Mouse (Mus musculus) adipocyte (in vitro differentiated cells): ENCODE data around the gene Slc9a5.

Experiments
- DNase-seq: peaks from one replicate; pipeline ENCODE4 v3.0.0-alpha.2; 2016; ENCODE audit warnings: low spot score

The Slc9a5 gene

DNA sequence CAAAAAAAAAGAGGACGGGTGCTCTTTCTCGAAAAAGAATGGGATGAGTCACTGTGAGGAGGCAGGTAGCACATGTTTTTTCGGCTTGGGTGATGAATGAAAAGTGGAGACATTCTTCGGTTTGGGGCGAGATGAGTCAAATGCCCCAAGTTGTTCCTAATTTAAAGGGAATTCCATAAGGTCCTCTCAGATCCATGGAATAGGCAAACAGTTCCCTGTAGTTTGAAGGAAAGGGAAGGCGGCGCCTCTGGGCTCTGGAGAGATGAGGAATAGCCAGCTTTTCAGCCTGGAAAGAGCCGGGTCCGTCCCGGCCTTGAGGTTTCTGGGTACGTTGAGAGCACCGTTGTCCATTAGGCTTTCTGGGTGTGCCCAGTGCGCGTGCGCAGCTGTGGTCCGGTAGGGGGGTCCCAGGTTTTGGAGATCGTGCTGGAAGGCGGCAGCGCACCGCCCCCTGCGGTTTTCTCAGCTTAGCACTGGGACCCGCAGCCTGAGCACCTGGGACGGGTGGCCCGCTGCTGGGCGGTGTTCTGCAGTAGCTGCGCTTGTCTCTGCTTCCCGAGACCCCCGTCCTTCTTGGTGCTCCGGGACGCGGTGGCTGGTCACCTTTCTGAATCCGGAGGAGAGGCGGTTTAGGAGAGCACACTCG lies at the start of gene Slc9a5:
Slc9a5 (plus strand) TSS at position 394 of the 646 bp plus-strand sequence.
- peak; percentile 45 for DNase-seq

DNA sequence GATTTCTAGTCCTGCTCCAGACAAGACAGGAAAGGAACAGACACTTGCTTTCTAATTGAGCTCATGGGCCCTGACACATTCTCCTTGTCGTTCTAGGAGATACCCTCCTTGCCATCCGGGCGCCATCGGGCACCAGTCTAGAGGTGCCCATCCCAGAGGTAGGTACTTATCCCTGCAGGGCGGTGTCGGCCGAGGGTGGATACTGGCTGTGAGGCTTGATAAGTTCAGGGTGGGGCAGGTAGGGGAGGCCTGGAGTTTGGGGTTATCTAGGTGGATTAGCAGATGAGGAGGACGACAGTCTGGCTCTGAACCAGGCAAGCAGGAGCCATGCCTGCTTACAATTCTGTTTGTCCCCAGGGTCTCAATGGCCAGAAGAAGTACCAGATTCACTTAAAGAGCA lies 48.7 kb upstream of the Slc9a5 start:
- no peak for DNase-seq

GRCm38 (mm10) chr8:105303396-105303795 lies 45.2 kb upstream of the Slc9a5 start:
- DNase-seq, result no peak

DNA sequence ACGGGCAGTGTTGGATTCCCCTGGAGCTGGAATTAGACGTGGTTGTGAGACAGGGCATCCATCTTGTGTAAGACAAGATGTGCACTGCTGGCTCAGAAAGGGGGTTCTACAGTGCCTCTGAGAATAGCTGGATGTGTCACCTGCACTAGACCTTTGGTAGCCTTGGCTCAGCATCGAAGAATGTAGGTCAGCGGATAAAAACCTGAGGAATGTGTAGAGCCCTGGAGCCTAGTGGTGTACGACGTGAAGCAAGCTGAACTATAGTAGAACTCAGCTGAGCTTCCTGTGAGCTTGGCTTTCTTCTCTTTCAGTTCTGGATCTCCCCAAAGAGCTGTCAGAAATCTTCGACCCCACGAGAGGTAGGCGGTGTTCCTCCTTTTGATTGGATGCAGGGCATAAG lies 44.8 kb upstream of the Slc9a5 start:
- DNase-seq, result no peak

GRCm38 (mm10) chr8:105304325-105305210 lies 44.1 kb upstream of the Slc9a5 start:
- DNase-seq, result peak; percentile 76

DNA sequence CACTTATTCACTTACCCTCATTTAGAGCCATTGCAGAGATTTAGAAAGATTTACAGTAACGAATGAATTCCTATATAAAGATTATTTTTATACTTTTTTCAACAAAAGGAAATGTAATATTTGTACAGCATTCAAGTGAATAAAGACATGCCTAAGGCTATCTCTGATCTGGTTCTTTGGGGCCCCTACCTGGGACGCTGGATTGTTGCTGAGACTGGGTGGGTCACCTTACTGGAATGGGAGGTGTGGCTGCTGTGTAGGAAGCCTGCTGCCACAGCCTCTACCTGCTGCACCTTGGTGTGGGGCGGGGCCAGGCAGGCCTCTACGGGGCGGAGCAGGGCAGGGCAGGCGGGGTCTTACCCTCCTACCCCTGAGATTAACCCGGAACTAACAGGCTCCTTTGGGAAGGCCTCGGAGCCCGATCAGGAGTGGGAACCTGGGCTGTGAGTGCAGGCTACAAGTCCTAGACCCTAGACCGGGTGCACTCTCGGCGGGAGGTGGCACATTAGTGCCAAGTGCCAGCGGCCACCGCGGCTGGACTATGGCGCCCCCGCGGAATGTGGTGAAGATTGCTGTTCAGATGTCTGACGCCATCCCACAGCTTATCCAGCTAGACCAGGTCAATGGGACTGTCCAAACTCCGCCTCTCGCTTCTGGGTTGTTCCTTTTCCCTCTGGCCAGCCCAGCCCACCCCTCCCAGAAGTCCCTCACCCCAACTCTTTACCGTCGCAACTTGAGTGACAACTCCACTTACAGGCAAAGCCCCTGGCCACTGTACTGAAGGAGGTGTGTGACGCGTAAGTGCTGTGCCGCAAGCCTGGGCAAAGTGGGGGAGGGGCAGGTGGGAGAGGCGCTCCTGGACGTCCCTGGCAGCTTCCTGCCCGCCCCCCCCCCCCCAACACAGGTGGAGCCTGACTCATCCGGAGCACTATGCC lies 43.2 kb upstream of the Slc9a5 start, which contains the start of gene Elmo3:
Elmo3 (plus strand) TSS at position 391 of the 935 bp plus-strand sequence.
- DNase-seq, result no peak

- DNase-seq, result no peak
Measured at GRCm38 (mm10) chr8:105306146-105306691, 42.4 kb upstream of the Slc9a5 start.

DNA sequence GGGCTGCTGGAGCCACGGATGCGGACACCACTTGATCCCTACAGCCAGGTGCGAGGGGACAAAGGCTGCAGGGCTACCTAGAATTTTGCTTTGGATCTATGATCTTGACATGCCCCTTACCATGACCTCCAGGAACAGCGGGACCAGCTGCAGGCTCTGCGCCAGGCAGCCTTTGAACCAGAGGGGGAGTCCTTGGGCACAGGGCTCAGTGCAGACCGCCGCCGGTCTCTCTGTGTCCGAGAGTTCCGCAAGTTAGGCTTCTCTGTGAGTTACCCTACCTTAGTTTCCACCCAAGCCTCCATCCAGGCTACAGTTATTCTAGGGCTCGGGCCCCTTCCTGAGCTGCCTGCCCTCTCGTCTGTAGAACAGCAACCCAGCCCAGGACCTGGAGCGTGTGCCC lies 41.0 kb upstream of the Slc9a5 start:
- no peak for DNase-seq

DNA sequence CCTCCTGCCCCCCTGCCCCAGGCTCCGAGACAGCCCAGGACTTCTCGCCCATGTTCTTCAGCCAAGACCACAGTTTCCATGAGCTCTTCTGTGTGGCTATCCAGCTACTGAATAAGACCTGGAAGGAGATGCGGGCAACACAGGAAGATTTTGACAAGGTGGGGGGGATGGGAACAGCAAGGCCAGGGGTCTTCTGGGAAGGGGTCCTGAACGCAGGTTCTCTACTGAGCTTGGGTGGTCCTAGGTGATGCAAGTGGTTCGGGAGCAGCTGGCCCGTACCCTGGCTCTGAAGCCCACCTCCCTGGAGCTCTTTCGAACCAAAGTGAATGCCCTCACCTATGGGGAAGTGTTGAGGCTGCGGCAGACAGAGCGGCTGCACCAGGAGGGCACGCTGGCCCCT lies 40.2 kb upstream of the Slc9a5 start:
- DNase-seq, result no peak

DNA sequence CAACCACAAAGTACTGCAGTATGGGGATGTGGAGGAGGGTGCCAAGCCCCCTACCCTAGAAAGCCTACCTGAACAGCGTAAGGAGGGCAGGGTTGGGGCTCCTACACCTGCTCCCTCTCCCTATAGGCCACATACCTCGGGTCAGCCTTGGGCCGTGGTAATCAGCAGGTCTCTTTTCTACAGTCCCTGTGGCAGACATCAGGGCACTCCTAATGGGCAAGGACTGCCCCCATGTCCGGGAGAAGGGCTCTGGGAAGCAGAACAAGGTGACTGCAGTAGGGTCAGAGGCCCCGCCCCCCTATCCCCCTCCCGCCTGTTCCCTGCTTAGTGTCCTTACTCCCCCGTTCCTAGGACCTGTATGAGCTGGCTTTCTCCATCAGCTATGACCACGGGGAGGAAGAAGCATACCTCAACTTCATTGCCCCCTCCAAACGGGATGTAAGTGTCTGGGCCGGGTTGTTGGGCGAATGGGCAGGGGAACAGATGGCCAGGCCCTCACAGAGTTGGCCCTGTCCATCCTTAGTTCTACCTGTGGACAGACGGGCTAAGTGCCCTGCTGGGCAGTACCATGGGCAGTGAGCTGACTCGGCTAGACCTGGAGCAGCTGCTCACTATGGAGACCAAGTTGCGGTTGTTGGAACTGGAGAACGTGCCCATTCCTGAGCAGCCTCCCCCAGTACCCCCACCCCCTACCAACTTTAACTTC lies 39.3 kb upstream of the Slc9a5 start:
- no peak for DNase-seq

- no peak for DNase-seq
Measured at GRCm38 (mm10) chr8:105310118-105310517, 38.5 kb upstream of the Slc9a5 start.

GRCm38 (mm10) chr8:105311718-105312117 lies 36.9 kb upstream of the Slc9a5 start:
- no peak for DNase-seq

GRCm38 (mm10) chr8:105312891-105313481 lies 35.7 kb upstream of the Slc9a5 start:
- no peak for DNase-seq

DNA sequence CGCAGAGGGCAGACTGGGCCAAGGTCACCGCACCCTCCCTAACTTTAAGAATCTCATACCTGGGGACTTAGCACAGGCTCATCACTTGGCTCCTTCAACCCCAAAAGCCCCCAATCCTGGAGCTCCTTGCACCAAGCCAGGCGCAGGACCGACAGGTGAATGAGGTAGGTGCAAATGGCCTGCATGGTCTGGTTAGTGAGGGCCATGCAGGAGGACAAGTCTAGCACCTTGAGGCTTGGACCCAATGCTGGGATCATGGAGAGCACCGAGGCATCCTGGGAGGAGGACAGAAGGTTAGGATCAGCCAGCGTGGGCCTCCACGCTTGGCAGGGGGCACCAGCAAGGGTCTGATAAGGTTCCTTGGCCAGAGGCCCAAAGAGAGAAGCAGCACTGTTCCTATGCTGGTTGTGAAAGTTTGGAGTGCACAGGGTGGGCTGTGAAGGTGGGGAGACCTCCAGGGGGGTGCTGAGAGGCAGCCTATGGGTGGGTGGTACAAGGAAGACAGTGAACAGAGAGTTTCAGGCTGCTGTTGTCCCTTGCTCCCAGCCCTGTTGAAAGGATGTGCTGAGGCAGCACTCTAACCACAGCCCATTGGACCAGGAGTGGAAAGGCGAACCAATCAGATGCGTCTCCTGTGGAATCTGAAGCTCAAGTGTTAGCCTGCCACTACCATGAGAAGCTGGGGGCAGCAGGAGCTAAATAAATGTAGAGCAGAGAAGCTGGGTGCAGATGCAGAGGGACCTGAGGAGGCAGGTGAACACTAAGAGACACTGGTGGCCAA lies 34.8 kb upstream of the Slc9a5 start:
- DNase-seq, result no peak

DNA sequence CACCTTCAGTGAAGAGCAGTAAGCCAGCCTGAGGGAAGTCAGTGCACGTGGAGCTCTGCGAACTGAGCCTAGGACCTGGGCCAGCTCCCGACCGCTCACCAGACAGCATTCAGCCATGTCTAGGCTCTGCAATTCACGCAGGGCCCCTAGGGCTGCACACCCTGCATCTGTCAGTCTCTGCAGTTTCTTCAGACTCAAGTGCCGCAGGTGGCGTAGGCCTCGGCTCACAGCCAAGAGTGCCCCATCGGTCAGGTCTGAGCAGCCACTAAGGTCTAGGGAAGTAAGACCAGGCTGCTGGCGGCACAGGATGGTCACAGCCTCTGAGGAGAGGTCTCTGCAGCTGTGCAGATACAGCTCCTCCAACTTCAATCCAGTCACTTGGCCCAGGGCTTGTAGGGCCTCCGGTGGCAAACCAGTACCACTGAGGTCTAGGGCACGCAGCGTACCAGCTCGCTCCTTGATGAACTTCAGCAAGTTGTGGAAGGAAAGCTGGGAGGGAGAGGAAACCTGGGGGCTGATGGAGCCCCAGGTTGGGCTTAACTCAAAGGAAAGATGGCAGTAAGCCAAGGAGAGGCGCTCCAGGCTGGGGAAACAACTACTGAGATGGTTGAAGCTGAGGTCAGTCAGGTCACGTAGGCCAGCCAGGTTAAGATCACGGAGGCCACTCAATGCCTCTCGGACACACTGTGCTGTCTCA lies 33.4 kb upstream of the Slc9a5 start:
- DNase-seq, result no peak

GRCm38 (mm10) chr8:105317941-105318340 lies 30.7 kb upstream of the Slc9a5 start:
- DNase-seq, result no peak

DNA sequence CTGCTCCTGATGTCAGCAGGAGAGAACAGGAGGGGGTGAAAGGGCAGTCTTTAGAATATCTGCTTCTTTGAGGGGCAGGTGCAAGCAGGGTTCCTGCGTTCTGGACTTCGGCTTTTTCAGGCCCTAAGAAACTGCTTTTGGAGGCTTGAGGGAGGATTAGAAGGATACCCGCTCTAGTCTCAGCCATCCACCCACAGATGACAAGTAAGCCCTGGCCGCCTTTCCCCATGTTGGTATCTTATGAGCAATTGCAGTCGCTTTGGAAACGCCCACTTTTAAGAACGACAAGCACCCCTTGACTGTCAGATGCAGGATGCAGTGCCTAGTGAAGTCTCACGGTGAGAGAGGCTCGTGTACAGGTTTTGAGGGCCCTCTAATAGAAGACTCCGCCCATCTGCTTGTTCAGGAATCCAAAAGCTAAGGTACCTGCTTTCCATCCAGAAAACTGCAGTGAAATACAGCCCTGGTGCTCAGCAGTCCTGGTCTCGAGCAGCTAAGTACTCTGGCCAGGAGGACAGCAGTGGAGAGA lies 29.9 kb upstream of the Slc9a5 start:
- no peak for DNase-seq

DNA sequence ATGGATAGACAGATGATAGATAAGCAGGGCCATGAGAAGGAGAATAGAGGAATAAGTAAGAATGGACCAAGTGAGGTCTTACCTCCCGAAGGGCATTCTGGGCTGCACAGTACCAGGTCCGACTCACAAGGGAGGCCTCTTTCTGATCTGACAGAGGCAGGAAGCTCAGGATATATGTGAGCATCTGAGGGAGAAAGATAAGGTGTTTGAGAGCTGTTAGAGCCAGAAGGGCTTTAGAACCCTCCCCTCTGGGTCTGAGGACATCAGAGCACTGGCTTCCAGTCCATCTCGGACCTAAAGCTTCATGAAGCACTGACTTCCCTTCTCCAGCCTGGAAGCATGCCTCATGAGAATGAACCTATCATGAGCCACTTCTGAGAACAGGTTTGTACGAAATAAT lies 25.5 kb upstream of the Slc9a5 start:
- DNase-seq, result no peak

DNA sequence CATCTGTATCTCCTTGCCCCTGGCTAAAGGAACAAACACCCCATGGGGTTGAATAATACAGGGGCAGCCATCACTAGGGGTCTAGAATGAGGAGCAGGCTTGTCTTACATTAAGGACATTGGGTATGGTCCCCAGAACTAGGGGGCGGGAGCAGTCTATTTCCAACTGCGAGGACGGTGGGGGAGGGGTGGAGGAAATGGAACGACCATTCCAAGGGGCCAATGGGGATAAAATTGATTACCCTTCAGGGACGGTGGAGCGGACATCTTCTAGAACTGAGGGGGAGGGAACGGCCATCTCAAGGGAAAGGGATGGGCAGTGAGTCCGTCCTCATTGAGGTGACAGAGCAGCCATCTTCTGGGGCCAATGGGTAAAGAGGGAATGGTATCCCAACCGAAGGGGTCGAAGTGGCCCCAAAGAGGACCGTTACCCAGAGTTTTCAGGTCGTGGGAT lies 23.0 kb upstream of the Slc9a5 start:
- DNase-seq, result no peak
